Mouse (Mus musculus) heart, postnatal 0 days (tissue): Measurements from ENCODE around the gene Tpra1.

Experiments used
- CTCF ChIP-seq: IDR thresholded peaks from 2 replicates; pipeline ENCODE4 v1.5.1; 2016; ENCODE audit warnings: antibody characterized with exemption, control low read depth, low read depth
- EP300 ChIP-seq: IDR thresholded peaks from 2 replicates; pipeline ENCODE4 v1.6.1; 2016; ENCODE audit warnings: antibody characterized with exemption, low read depth

DNA sequence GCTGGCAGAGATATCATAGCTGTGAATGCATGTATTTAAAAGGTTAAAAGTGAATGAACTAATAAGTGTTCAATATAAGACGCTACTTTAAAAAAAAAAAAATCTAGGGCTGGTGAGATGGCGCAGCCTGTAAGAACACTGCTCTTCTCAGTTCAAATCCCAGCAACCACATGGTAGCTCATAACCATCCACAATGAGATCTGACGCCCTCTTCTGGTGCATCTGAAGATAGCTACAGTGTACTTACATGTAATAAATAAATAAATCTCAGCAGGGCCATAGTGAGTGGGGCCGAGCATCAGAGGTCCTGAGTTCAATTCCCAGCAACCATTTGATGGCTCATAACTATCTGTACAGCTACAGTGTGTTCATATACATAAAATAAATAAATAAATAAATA lies 22.6 kb upstream of the Tpra1 start:
- TF ChIP-seq CTCF: peak; percentile 16; the same call in 1 of the 2 replicates
- TF ChIP-seq EP300: no peak
